Mouse (Mus musculus): ENCODE data around the gene Gm21969. TPM values are rescaled to one million over a fixed set of nuclear protein-coding genes. Genes with fewer than 3 reads are reported as not detected.

Gm21969 gene
- polyA plus RNA-seq, 1 experiment from 2014 or later, result not detected

GRCm38 (mm10) chr4:139579003-139579402 lies 24.0 kb upstream of the Gm21969 start:
- Histone ChIP-seq H3K27ac (no peak overlapping the region), H3K27me3 (ENCODE audit: poor library complexity, severe bottlenecking) (peaks cover 20% of the 10 kb centered on the region), H3K4me1 (peaks cover 91% of the 10 kb centered on the region), H3K4me3 (no peak overlapping the region), H3K36me3 (replicated peaks) (no peaks in the 10 kb centered on the region), H3K9me3 (no peaks in the 10 kb centered on the region)
- DNase-seq (ENCODE audit: extremely low spot score, low spot score), result no peak
- 77% methylated on average over 10 of the region's 10 CpGs for WGBS

- Histone ChIP-seq H3K4me1 (peaks cover 91% of the 10 kb centered on the region), H3K27me3 (ENCODE audit: poor library complexity, severe bottlenecking) (peaks cover 20% of the 10 kb centered on the region), H3K4me3 (no peak overlapping the region), H3K9me3 (no peaks in the 10 kb centered on the region), H3K36me3 (replicated peaks) (no peaks in the 10 kb centered on the region), H3K27ac (peak overlapping the region; percentile 88)
- DNase-seq (ENCODE audit: extremely low spot score, low spot score), result no peak
- 77% methylated on average over 6 of the region's 6 CpGs for WGBS
These were observed 23.5 kb upstream of the Gm21969 start for GRCm38 (mm10) chr4:139579466-139579865.

- H3K4me1 ChIP-seq, result peaks cover 89% of the 10 kb centered on the region
- no peak for DNase-seq (ENCODE audit: extremely low spot score, low spot score)
- 8% methylated on average over 15 of the region's 15 CpGs for WGBS
- peaks cover 17% of the 10 kb centered on the region for H3K27me3 ChIP-seq (ENCODE audit: poor library complexity, severe bottlenecking)
- H3K27ac ChIP-seq, result peak overlapping the region; percentile 88
- H3K4me3 ChIP-seq, result peak overlapping the region; percentile 27
- no peaks in the 10 kb centered on the region for H3K36me3 ChIP-seq (replicated peaks)
- H3K9me3 ChIP-seq, result no peaks in the 10 kb centered on the region
These were observed 22.2 kb upstream of the Gm21969 start for GRCm38 (mm10) chr4:139580663-139581336.

GRCm38 (mm10) chr4:139581427-139582051 lies 21.4 kb upstream of the Gm21969 start:
- Histone ChIP-seq H3K27ac (peak overlapping the region; percentile 88), H3K4me3 (peak overlapping the region; percentile 27; the same call in 1 of the 2 replicates), H3K4me1 (peaks cover 87% of the 10 kb centered on the region), H3K9me3 (no peaks in the 10 kb centered on the region), H3K36me3 (replicated peaks) (no peaks in the 10 kb centered on the region), H3K27me3 (ENCODE audit: poor library complexity, severe bottlenecking) (peaks cover 10% of the 10 kb centered on the region)
- no peak for DNase-seq (ENCODE audit: extremely low spot score, low spot score)
- 71% methylated on average over 6 of the region's 6 CpGs for WGBS

- H3K4me3 ChIP-seq, result no peak overlapping the region
- no peaks in the 10 kb centered on the region for H3K9me3 ChIP-seq
- WGBS, result 85% methylated on average over 6 of the region's 6 CpGs
- H3K27me3 ChIP-seq (ENCODE audit: poor library complexity, severe bottlenecking), result peaks cover 2% of the 10 kb centered on the region
- H3K4me1 ChIP-seq, result peaks cover 86% of the 10 kb centered on the region
- no peak for DNase-seq (ENCODE audit: extremely low spot score, low spot score)
- H3K36me3 ChIP-seq (replicated peaks), result no peaks in the 10 kb centered on the region
- H3K27ac ChIP-seq, result peak overlapping the region; percentile 88; the same call in 1 of the 2 replicates
These were observed 20.6 kb upstream of the Gm21969 start for GRCm38 (mm10) chr4:139582346-139582745.

- no peaks in the 10 kb centered on the region for H3K36me3 ChIP-seq (replicated peaks)
- WGBS, result 40% methylated on average over 3 of the region's 3 CpGs
- DNase-seq (ENCODE audit: extremely low spot score, low spot score), result no peak
- H3K4me3 ChIP-seq, result no peak overlapping the region
- H3K4me1 ChIP-seq, result peaks cover 92% of the 10 kb centered on the region
- no peaks in the 10 kb centered on the region for H3K27me3 ChIP-seq (ENCODE audit: poor library complexity, severe bottlenecking)
- peak overlapping the region; percentile 12; the same call in 1 of the 2 replicates for H3K27ac ChIP-seq
- H3K9me3 ChIP-seq, result no peaks in the 10 kb centered on the region
These were observed 20.1 kb upstream of the Gm21969 start for GRCm38 (mm10) chr4:139582903-139583302.

GRCm38 (mm10) chr4:139583629-139584245 lies 19.2 kb upstream of the Gm21969 start:
- no peak for DNase-seq (ENCODE audit: extremely low spot score, low spot score)
- Histone ChIP-seq H3K36me3 (replicated peaks) (no peaks in the 10 kb centered on the region), H3K9me3 (no peaks in the 10 kb centered on the region), H3K27ac (peak overlapping the region; percentile 51; the same call in 1 of the 2 replicates), H3K4me3 (no peak overlapping the region), H3K27me3 (ENCODE audit: poor library complexity, severe bottlenecking) (no peaks in the 10 kb centered on the region), H3K4me1 (peaks cover 87% of the 10 kb centered on the region)
- WGBS, result 84% methylated on average over 11 of the region's 11 CpGs

GRCm38 (mm10) chr4:139584704-139585103 lies 18.3 kb upstream of the Gm21969 start:
- H3K9me3 ChIP-seq, result no peaks in the 10 kb centered on the region
- H3K27me3 ChIP-seq (ENCODE audit: poor library complexity, severe bottlenecking), result no peaks in the 10 kb centered on the region
- peak overlapping the region; percentile 51 for H3K27ac ChIP-seq
- H3K4me3 ChIP-seq, result no peak overlapping the region
- H3K36me3 ChIP-seq (replicated peaks), result no peaks in the 10 kb centered on the region
- 77% methylated on average over 11 of the region's 11 CpGs for WGBS
- H3K4me1 ChIP-seq, result peaks cover 83% of the 10 kb centered on the region
- no peak for DNase-seq (ENCODE audit: extremely low spot score, low spot score)

- Histone ChIP-seq H3K36me3 (replicated peaks) (no peaks in the 10 kb centered on the region), H3K9me3 (no peaks in the 10 kb centered on the region), H3K4me1 (peaks cover 83% of the 10 kb centered on the region), H3K27me3 (ENCODE audit: poor library complexity, severe bottlenecking) (no peaks in the 10 kb centered on the region), H3K27ac (no peak overlapping the region), H3K4me3 (no peak overlapping the region)
- 93% methylated on average over 7 of the region's 7 CpGs for WGBS
- DNase-seq (ENCODE audit: extremely low spot score, low spot score), result no peak
These were observed 17.3 kb upstream of the Gm21969 start for GRCm38 (mm10) chr4:139585713-139586112.

- H3K4me1 ChIP-seq, result peaks cover 67% of the 10 kb centered on the region
- no peak overlapping the region for H3K4me3 ChIP-seq
- no peak for DNase-seq (ENCODE audit: extremely low spot score, low spot score)
- no peaks in the 10 kb centered on the region for H3K27me3 ChIP-seq (ENCODE audit: poor library complexity, severe bottlenecking)
- H3K9me3 ChIP-seq, result no peaks in the 10 kb centered on the region
- H3K27ac ChIP-seq, result peak overlapping the region; percentile 59
- WGBS, result 82% methylated on average over 4 of the region's 4 CpGs
- H3K36me3 ChIP-seq (replicated peaks), result no peaks in the 10 kb centered on the region
These were observed 15.6 kb upstream of the Gm21969 start for GRCm38 (mm10) chr4:139587370-139587769.

GRCm38 (mm10) chr4:139587773-139588172 lies 15.2 kb upstream of the Gm21969 start:
- peaks cover 63% of the 10 kb centered on the region for H3K4me1 ChIP-seq
- no peak overlapping the region for H3K4me3 ChIP-seq
- H3K9me3 ChIP-seq, result no peaks in the 10 kb centered on the region
- 70% methylated on average over 4 of the region's 4 CpGs for WGBS
- no peak for DNase-seq (ENCODE audit: extremely low spot score, low spot score)
- H3K27me3 ChIP-seq (ENCODE audit: poor library complexity, severe bottlenecking), result no peaks in the 10 kb centered on the region
- peak overlapping the region; percentile 59 for H3K27ac ChIP-seq
- no peaks in the 10 kb centered on the region for H3K36me3 ChIP-seq (replicated peaks)

GRCm38 (mm10) chr4:139589351-139590027 lies 13.5 kb upstream of the Gm21969 start:
- no peak for DNase-seq (ENCODE audit: extremely low spot score, low spot score)
- Histone ChIP-seq H3K27me3 (ENCODE audit: poor library complexity, severe bottlenecking) (no peaks in the 10 kb centered on the region), H3K36me3 (replicated peaks) (no peaks in the 10 kb centered on the region), H3K27ac (peak overlapping the region; percentile 77), H3K4me1 (peaks cover 59% of the 10 kb centered on the region), H3K4me3 (no peak overlapping the region), H3K9me3 (no peaks in the 10 kb centered on the region)
- 50% methylated on average over 5 of the region's 5 CpGs for WGBS

All from forebrain, embryonic 10.5 days (tissue).